9 mouse cellular contexts compared by ENCODE assay signal in the genomic region with DNA sequence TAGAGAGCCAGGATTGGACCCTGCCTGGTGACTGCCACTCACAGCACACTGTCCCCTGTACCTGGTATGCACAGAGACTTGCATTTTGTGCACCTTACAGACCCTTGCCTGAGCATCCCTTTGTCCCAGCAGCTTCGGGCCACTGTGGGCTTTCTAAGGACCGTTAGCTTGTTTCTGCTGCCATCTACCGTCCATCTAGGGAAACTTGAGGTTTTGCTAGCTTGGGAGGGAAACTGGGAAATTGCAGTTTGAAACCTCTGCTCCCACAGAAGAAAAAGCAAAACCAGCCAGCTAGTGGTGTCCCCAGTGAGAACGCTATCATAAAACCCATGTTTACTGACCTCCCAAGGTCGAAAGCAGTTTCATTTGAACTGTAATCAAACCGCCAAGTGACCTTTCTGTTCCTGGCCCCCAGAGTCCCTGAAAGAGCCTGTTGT.
DNase-seq lines count a peak whose midpoint lies in the region; ATAC-seq lines count a peak whose summit lies in the region.
"Had no signal": no experiment of that assay in that cellular context is flagged by ENCODE, and none has a peak within 500 bp of the region (broad histone marks: within the 10 kb centered on the region; RNA-seq: fewer than 3 reads in every experiment).

No protein-coding gene starts in this region.

- H3K4me2 ChIP-seq in forebrain, embryonic 15.5 days (replicated peaks) = no peak overlapping the region
- no peak overlapping the region for H3K4me2 ChIP-seq in hindbrain, embryonic 16.5 days (ENCODE audit: low read length)
- H3K4me2 ChIP-seq: liver, embryonic 15.5 days had no signal

- DNase-seq in gastrocnemius, adult 18-20 months (ENCODE audit: low spot score) = peak; percentile 63
- DNase-seq in gastrocnemius, postnatal 36 days = no peak
- peak; percentile 16 for DNase-seq in c-Kit-positive CD71-positive TER-119-negative erythroid progenitor cells, embryonic 14.5 days (ENCODE audit: low read depth)
- peak; percentile 65 to 76 for DNase-seq in layer of hippocampus, postnatal 10 days (ENCODE audit: low spot score in 2 of 2)
- DNase-seq in skeletal muscle tissue, adult 2 months (ENCODE audit: low read depth, low spot score) = peak; percentile 30

- H3K27ac ChIP-seq in forebrain, embryonic 15.5 days (replicated peaks) = peak overlapping the region; percentile 36; the same call in 1 of the 2 replicates
- H3K27ac ChIP-seq in hindbrain, embryonic 16.5 days (ENCODE audit: low read depth, low read length) = peak overlapping the region; percentile 13; the same call in 1 of the 2 replicates
- H3K27ac ChIP-seq: liver, embryonic 15.5 days had no signal

- H3K9ac ChIP-seq in forebrain, embryonic 15.5 days (replicated peaks) = no peak overlapping the region
- H3K9ac ChIP-seq in hindbrain, embryonic 16.5 days (ENCODE audit: low read depth, low read length) = no peak overlapping the region
- H3K9ac ChIP-seq: liver, embryonic 15.5 days had no signal

- no peaks in the 10 kb centered on the region for H3K9me3 ChIP-seq in forebrain, embryonic 15.5 days
- no peaks in the 10 kb centered on the region for H3K9me3 ChIP-seq in hindbrain, embryonic 16.5 days (ENCODE audit: control insufficient read depth, low read length)
- H3K9me3 ChIP-seq: liver, embryonic 15.5 days had no signal

- intact Hi-C loops in gastrocnemius, postnatal 36 days (cut with DNase I) = loop anchor here (2.0 kb wide), 2 partner anchors 256 to 442 kb away; no protein-coding TSS in a partner anchor

- H3K27me3 ChIP-seq in forebrain, embryonic 15.5 days = no peaks in the 10 kb centered on the region
- no peaks in the 10 kb centered on the region for H3K27me3 ChIP-seq in hindbrain, embryonic 16.5 days (replicated peaks; ENCODE audit: control insufficient read depth, insufficient read depth, low read length)
- H3K27me3 ChIP-seq: liver, embryonic 15.5 days had no signal

- ATAC-seq in forebrain, embryonic 15.5 days (replicated peaks) = peak; percentile 88
- ATAC-seq in hindbrain, embryonic 16.5 days = peak; percentile 78
- peak; percentile 81 for ATAC-seq in megakaryocyte progenitor cell, adult 5-6 weeks (replicated peaks; ENCODE audit: poor library complexity)

- no peak overlapping the region for H3K4me3 ChIP-seq in forebrain, embryonic 15.5 days
- no peak overlapping the region for H3K4me3 ChIP-seq in hindbrain, embryonic 16.5 days (ENCODE audit: low read length)
- H3K4me3 ChIP-seq: liver, embryonic 15.5 days had no signal

- H3K36me3 ChIP-seq in forebrain, embryonic 15.5 days = peaks cover 5% of the 10 kb centered on the region; the same call in 1 of the 2 replicates
- H3K36me3 ChIP-seq in hindbrain, embryonic 16.5 days (ENCODE audit: control insufficient read depth, insufficient read depth, low read length) = peaks cover 4% of the 10 kb centered on the region
- H3K36me3 ChIP-seq: liver, embryonic 15.5 days had no signal

- peaks cover 12% of the 10 kb centered on the region for H3K4me1 ChIP-seq in forebrain, embryonic 15.5 days
- peaks cover 8% of the 10 kb centered on the region for H3K4me1 ChIP-seq in hindbrain, embryonic 16.5 days (ENCODE audit: control insufficient read depth, insufficient read depth, low read depth, low read length)
- H3K4me1 ChIP-seq: liver, embryonic 15.5 days had no signal

- 13% methylated on average over 6 of the region's 6 CpGs for WGBS in forebrain, embryonic 15.5 days
- WGBS in hindbrain, embryonic 16.5 days = 14% methylated on average over 6 of the region's 6 CpGs

Comparison
In these comparisons a context has a peak if more than half of its experiments do, and no peak if none do; other contexts are left out.
1. DNase-seq: peak in gastrocnemius, adult 18-20 months (single experiment), c-Kit-positive CD71-positive TER-119-negative erythroid progenitor cells, embryonic 14.5 days (single experiment), layer of hippocampus, postnatal 10 days (2 of 2) and skeletal muscle tissue, adult 2 months (single experiment); none in gastrocnemius, postnatal 36 days (0 of 2).
2. Peak in every context shown above with its lines, with median percentiles within 50 percentile points of each other: ATAC-seq.